Mouse (Mus musculus) kidney, adult 2 months (tissue): ENCODE measurements around the gene Nhlrc1. TPM values are rescaled to one million over a fixed set of nuclear protein-coding genes. Genes with fewer than 3 reads are reported as not detected.

Experiments
- DNase-seq: peaks from one replicate; pipeline ENCODE4 v3.0.0; 2021
- H3K27ac ChIP-seq: fragments of 200-500 bp; 2 replicates; pipeline ENCODE4 v1.5.1; 2012; ENCODE audit warnings: low read depth, low read length, control low read depth, inconsistent platforms; ENCODE audit not compliant: insufficient read depth
- H3K27me3 ChIP-seq: fragments of 200-500 bp; replicated peaks from 2 replicates; pipeline ENCODE4 v1.6.1; 2012; ENCODE audit warnings: mild to moderate bottlenecking, moderate library complexity, low read length, inconsistent platforms; ENCODE audit not compliant: control insufficient read depth, insufficient read depth
- H3K36me3 ChIP-seq: fragments of 200-500 bp; 2 replicates; pipeline ENCODE4 v1.6.1; 2012; ENCODE audit warnings: mild to moderate bottlenecking, moderate library complexity, low read length, inconsistent platforms; ENCODE audit not compliant: control insufficient read depth, insufficient read depth
- H3K4me1 ChIP-seq: fragments of 200-500 bp; 2 replicates; pipeline ENCODE4 v1.6.1; 2011; ENCODE audit warnings: low read length; ENCODE audit not compliant: control insufficient read depth, insufficient read depth
- H3K4me3 ChIP-seq: fragments of 200-500 bp; 2 replicates; pipeline ENCODE4 v1.5.1; 2011; ENCODE audit warnings: mild to moderate bottlenecking, low read depth, low read length, control low read depth; ENCODE audit not compliant: insufficient read depth
- CTCF ChIP-seq: fragments of 200-500 bp; conservative IDR thresholded peaks from 2 replicates; pipeline ENCODE4 v1.5.1; 2011; ENCODE audit warnings: low read depth, mild to moderate bottlenecking, control low read depth, low read length, moderate library complexity, mixed read lengths; ENCODE audit not compliant: insufficient read depth, insufficient read length
- POLR2A ChIP-seq: fragments of 200-500 bp; IDR thresholded peaks from one replicate; pipeline ENCODE4 v1.6.1; 2011; ENCODE audit warnings: low read depth, low read length, control low read depth
- WGBS: fragments of 180-500 bp; shearing (Covaris S2); methylation state at CpG from one replicate; pipeline ENCODE4 v1.1.7; 2018; 5-methylcytosine and 5-hydroxymethylcytosine counted together
- polyA plus RNA-seq: library from polyadenylated mRNA; depleted of rRNA; stranded (reverse); fragments of >200 nt; gene quantifications from 2 replicates; pipeline ENCODE4 v1.2.3, GENCODE M21; 2012; rRNA removed

Nhlrc1 gene
- polyA plus RNA-seq, 1 experiment: 2.6 TPM

- Histone ChIP-seq H3K36me3 (no peaks in the 10 kb centered on the region), H3K27ac (no peak overlapping the region), H3K4me1 (no peaks in the 10 kb centered on the region), H3K27me3 (no peaks in the 10 kb centered on the region; the same call in 1 of the 2 replicates), H3K4me3 (no peak overlapping the region)
- no peak for TF ChIP-seq POLR2A
- peak; percentile 25; the same call in 1 of the 2 replicates for TF ChIP-seq CTCF
- WGBS: 93% methylated on average over 2 of the region's 2 CpGs
- no peak for DNase-seq
Measured at GRCm38 (mm10) chr13:46968626-46969025, 46.0 kb downstream of the Nhlrc1 start.

- no peak for TF ChIP-seq POLR2A
- TF ChIP-seq CTCF: no peak
- H3K27me3 ChIP-seq: no peaks in the 10 kb centered on the region; the same call in 1 of the 2 replicates
- H3K36me3 ChIP-seq: no peaks in the 10 kb centered on the region
- H3K27ac ChIP-seq: no peak overlapping the region
- no peak for DNase-seq
- 77% methylated on average over 4 of the region's 4 CpGs for WGBS
- H3K4me1 ChIP-seq: no peaks in the 10 kb centered on the region
- no peak overlapping the region for H3K4me3 ChIP-seq
Measured at GRCm38 (mm10) chr13:46967308-46967707, 47.3 kb downstream of the Nhlrc1 start.

Other genes with a start within 250 kb of the Nhlrc1 start
- 16.4 and 17.4 TPM in 2 replicates for gene Kif13a, start 85.0 kb downstream of the Nhlrc1 start, polyA plus RNA-seq
- gene Kdm1b, start 28.6 kb upstream of the Nhlrc1 start, polyA plus RNA-seq: 11.4 and 13.7 TPM in 2 replicates
- gene Tpmt, start 29.9 kb upstream of the Nhlrc1 start, polyA plus RNA-seq: 52.6 and 55.0 TPM in 2 replicates
- 12.8 and 17.6 TPM in 2 replicates for gene Dek, start 91.4 kb upstream of the Nhlrc1 start, polyA plus RNA-seq
- gene Rnf144b, start 107.8 kb upstream of the Nhlrc1 start, polyA plus RNA-seq: 3.1 and 3.2 TPM in 2 replicates